Mouse (Mus musculus) lung, adult 2 months (tissue): Measurements from ENCODE around the gene Myod1.

Source experiments
- CTCF ChIP-seq: fragments of 200-500 bp; IDR thresholded peaks from 2 replicates; pipeline ENCODE4 v1.5.1; 2011; ENCODE audit warnings: mild to moderate bottlenecking, low read length, control low read depth; ENCODE audit not compliant: insufficient read depth
- POLR2A ChIP-seq: fragments of 200-500 bp; IDR thresholded peaks from 2 replicates; pipeline ENCODE4 v1.6.1; 2011; ENCODE audit warnings: low read depth, mild to moderate bottlenecking, control low read depth, low read length, borderline replicate concordance; ENCODE audit errors: extremely low read depth

DNA sequence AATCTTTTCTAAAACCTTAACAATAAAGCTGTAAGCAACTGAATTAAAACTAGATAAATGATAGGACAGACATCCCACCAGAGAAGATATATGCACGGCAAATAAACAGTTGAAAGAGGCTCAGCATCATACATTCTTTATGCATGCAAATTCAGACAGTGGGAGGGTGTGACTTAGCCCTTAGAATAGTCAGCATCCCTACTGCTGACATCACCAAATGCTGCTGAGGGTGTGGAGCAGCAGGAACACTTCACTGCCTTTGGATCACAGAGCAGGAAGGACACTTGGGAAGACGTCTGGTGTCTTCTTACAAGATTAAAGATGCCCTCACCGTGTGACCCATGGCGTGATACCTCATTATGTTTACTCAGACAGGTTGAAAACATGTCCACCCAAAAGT, 48.4 kb upstream of the Myod1 start:
- TF ChIP-seq POLR2A: no peak
- no peak for TF ChIP-seq CTCF
